Mouse (Mus musculus) bone marrow macrophage, adult 2 months (primary cell): Measurements from ENCODE around the gene Ms4a10. TPM values are rescaled to one million over a fixed set of nuclear protein-coding genes. Genes with fewer than 3 reads are reported as not detected.

Experiments used
- H3K27ac ChIP-seq: 2 replicates; pipeline ENCODE4 v1.5.1; 2012; ENCODE audit warnings: low read depth, low read length; ENCODE audit not compliant: insufficient read depth
- H3K4me1 ChIP-seq: 2 replicates; pipeline ENCODE4 v1.6.1; 2012; ENCODE audit warnings: low read length; ENCODE audit not compliant: control insufficient read depth, insufficient read depth
- H3K4me3 ChIP-seq: 2 replicates; pipeline ENCODE4 v1.5.1; 2012; ENCODE audit warnings: mild to moderate bottlenecking, low read length, moderate library complexity; ENCODE audit not compliant: insufficient read depth
- CTCF ChIP-seq: IDR thresholded peaks from 2 replicates; pipeline ENCODE4 v1.5.1; 2012; ENCODE audit warnings: low read depth, mild to moderate bottlenecking, low read length, moderate library complexity
- POLR2A ChIP-seq: IDR thresholded peaks from 2 replicates; pipeline ENCODE4 v1.6.1; 2012; ENCODE audit warnings: mild to moderate bottlenecking, low read depth, low read length, borderline replicate concordance
- polyA plus RNA-seq: library from polyadenylated mRNA; stranded (reverse); fragments of >200 nt; gene quantifications from 2 replicates; pipeline ENCODE4 v1.2.4, GENCODE M21; 2012; ENCODE audit not compliant: missing spikeins, insufficient read depth, insufficient read length

The Ms4a10 gene
- polyA plus RNA-seq, 1 experiment: not detected

- TF ChIP-seq POLR2A: no peak
- no peak for TF ChIP-seq CTCF
- no peaks in the 10 kb centered on the region for H3K4me1 ChIP-seq
- H3K27ac ChIP-seq: no peak overlapping the region
- no peak overlapping the region for H3K4me3 ChIP-seq
Measured at GRCm38 (mm10) chr19:10965721-10966120, 8.7 kb downstream of the Ms4a10 start.

GRCm38 (mm10) chr19:10959978-10960346 lies 14.5 kb downstream of the Ms4a10 start:
- no peak overlapping the region for H3K27ac ChIP-seq
- TF ChIP-seq POLR2A: no peak
- TF ChIP-seq CTCF: no peak
- peaks cover 3% of the 10 kb centered on the region; the same call in 1 of the 2 replicates for H3K4me1 ChIP-seq
- no peak overlapping the region for H3K4me3 ChIP-seq

GRCm38 (mm10) chr19:10959085-10959977 lies 15.1 kb downstream of the Ms4a10 start:
- no peak for TF ChIP-seq POLR2A
- TF ChIP-seq CTCF: no peak
- Histone ChIP-seq H3K4me3 (no peak overlapping the region), H3K27ac (no peak overlapping the region), H3K4me1 (peaks cover 3% of the 10 kb centered on the region; the same call in 1 of the 2 replicates)

- Histone ChIP-seq H3K4me3 (no peak overlapping the region), H3K27ac (peak overlapping the region; percentile 43), H3K4me1 (peaks cover 28% of the 10 kb centered on the region)
- TF ChIP-seq POLR2A (no peak), CTCF (no peak)
Measured at GRCm38 (mm10) chr19:10952021-10952939, 22.2 kb downstream of the Ms4a10 start.

GRCm38 (mm10) chr19:10949558-10949957 lies 24.9 kb downstream of the Ms4a10 start:
- Histone ChIP-seq H3K4me1 (peaks cover 47% of the 10 kb centered on the region), H3K27ac (peak overlapping the region; percentile 68), H3K4me3 (peak overlapping the region; percentile 48)
- TF ChIP-seq POLR2A (no peak), CTCF (no peak)

GRCm38 (mm10) chr19:10949112-10949511 lies 25.4 kb downstream of the Ms4a10 start, which contains the start of gene Ccdc86:
Ccdc86 (minus strand) TSS chr19:10949266.
- TF ChIP-seq POLR2A (peak; percentile 75; the same call in 1 of the 2 replicates), CTCF (no peak)
- peaks cover 51% of the 10 kb centered on the region for H3K4me1 ChIP-seq
- H3K4me3 ChIP-seq: peak within 1 kb of the TSS; percentile 91
- H3K27ac ChIP-seq: peak within 1 kb of the TSS; percentile 72

- peaks cover 54% of the 10 kb centered on the region for H3K4me1 ChIP-seq
Measured at GRCm38 (mm10) chr19:10948416-10948815, 26.1 kb downstream of the Ms4a10 start.

GRCm38 (mm10) chr19:10947219-10947618 lies 27.3 kb downstream of the Ms4a10 start:
- H3K4me1 ChIP-seq: peaks cover 46% of the 10 kb centered on the region

More at GRCm38 (mm10) chr19:10948416-10948815, 26.1 kb downstream of the Ms4a10 start:
- TF ChIP-seq CTCF: no peak
- TF ChIP-seq POLR2A: no peak
- Histone ChIP-seq H3K27ac (peak overlapping the region; percentile 72), H3K4me3 (peak overlapping the region; percentile 91)

GRCm38 (mm10) chr19:10946506-10946905 lies 28.0 kb downstream of the Ms4a10 start:
- Histone ChIP-seq H3K4me1 (peaks cover 39% of the 10 kb centered on the region), H3K27ac (peak overlapping the region; percentile 72), H3K4me3 (peak overlapping the region; percentile 91)
- TF ChIP-seq CTCF: no peak
- TF ChIP-seq POLR2A: no peak

More at GRCm38 (mm10) chr19:10947219-10947618, 27.3 kb downstream of the Ms4a10 start:
- TF ChIP-seq POLR2A: no peak
- no peak for TF ChIP-seq CTCF
- Histone ChIP-seq H3K27ac (peak overlapping the region; percentile 72), H3K4me3 (peak overlapping the region; percentile 91)

GRCm38 (mm10) chr19:10943955-10944354 lies 30.5 kb downstream of the Ms4a10 start:
- TF ChIP-seq POLR2A (no peak), CTCF (no peak)
- Histone ChIP-seq H3K4me3 (no peak overlapping the region), H3K27ac (no peak overlapping the region), H3K4me1 (peaks cover 26% of the 10 kb centered on the region)
